Mouse (Mus musculus): Measurements from ENCODE around the gene Ddx5. TPM values are rescaled to one million over a fixed set of nuclear protein-coding genes. Genes with fewer than 3 reads are reported as not detected.
"Not testable (repeated sequence)": the region's sequence is repeated elsewhere in the genome, so short reads cannot be mapped to it uniquely, and the experiment has no call there.

Gene Ddx5
- total RNA-seq, 2 experiments from 2014 or later, result 250 to 296 TPM

GRCm38 (mm10) chr11:106766611-106767162, 22.3 kb downstream of the Ddx5 start:
- no peak for DNase-seq (ENCODE audit: low spot score)

GRCm38 (mm10) chr11:106762800-106763185, 26.2 kb downstream of the Ddx5 start:
- DNase-seq (ENCODE audit: low spot score), result no peak

- no peak for DNase-seq (ENCODE audit: low spot score)
Measured at GRCm38 (mm10) chr11:106762139-106762799, 26.7 kb downstream of the Ddx5 start.

DNA sequence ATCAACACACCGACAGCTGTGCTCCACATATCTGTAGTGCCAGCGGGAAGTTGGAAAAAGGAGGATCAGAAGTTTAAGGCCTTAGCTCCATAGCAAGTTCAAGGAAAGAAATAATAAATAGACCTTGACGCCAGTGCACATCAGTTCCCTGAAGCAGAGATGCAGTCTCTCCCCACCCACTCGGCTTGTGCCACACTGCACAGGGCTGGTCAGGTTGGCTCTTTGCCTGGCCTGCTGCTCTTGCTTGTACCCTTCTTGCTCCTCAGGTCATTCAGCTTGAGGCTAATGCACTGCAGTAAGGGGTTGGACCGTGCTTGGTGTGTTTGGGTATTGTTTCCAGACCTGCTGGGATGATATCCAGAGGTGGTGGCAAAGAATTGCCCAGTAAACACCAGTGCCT, 28.5 kb downstream of the Ddx5 start:
- no peak for DNase-seq (ENCODE audit: low spot score)

- DNase-seq (ENCODE audit: low spot score), result no peak
Measured at GRCm38 (mm10) chr11:106759028-106759427, 30.0 kb downstream of the Ddx5 start.

DNA sequence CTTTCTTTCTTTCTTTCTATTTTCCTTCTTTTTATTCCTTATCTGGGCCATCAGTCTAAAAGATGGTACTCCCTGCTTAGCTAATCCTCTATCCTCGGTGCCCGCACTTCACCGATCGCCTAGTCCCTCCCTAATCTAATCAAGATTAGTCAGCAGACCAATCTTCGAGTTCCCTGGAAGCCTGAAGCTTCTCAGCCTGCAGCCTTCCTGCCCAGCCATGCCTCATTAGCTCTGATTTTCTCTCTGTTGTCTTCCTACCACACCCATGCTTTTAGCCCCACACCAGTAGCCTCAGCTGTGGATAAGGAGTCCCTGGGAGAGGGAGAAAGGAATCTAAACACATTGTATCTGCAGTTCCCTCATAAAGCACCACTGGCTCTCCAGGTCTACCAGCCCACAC, 33.4 kb downstream of the Ddx5 start:
- no peak for DNase-seq (ENCODE audit: low spot score)

DNA sequence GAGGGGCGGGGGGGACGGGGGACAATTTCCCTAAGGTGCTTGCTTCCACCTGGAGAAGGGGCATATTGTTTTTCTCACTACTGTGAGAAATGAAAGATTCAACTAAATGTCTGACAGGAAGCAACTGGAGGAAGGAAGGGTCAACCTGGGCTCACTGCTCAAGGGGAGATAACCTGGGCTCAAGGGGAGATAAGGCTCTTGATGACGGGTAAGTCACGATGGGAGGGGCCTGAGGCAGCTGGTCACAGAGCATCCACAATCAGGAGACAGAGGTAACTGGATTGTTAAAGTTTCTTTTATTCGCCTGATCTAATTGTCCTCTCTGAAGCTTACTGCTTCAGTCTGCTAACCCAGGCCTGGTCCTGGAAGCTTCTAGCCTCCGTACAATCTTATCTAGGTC, 35.7 kb downstream of the Ddx5 start:
- DNase-seq (ENCODE audit: low spot score), result no peak

GRCm38 (mm10) chr11:106752103-106752502, 36.9 kb downstream of the Ddx5 start:
- no peak for DNase-seq (ENCODE audit: low spot score)

- DNase-seq (ENCODE audit: low spot score), result no peak
Measured at GRCm38 (mm10) chr11:106751039-106752018, 37.7 kb downstream of the Ddx5 start, which contains the start of gene Milr1. TSS of gene Milr1 (plus strand) at chr11:106751226.

- no peak for DNase-seq (ENCODE audit: low spot score)
Measured at GRCm38 (mm10) chr11:106750121-106750751, 38.7 kb downstream of the Ddx5 start, which contains the start of gene Pecam1. TSS of gene Pecam1 (minus strand) at chr11:106750628.

DNA sequence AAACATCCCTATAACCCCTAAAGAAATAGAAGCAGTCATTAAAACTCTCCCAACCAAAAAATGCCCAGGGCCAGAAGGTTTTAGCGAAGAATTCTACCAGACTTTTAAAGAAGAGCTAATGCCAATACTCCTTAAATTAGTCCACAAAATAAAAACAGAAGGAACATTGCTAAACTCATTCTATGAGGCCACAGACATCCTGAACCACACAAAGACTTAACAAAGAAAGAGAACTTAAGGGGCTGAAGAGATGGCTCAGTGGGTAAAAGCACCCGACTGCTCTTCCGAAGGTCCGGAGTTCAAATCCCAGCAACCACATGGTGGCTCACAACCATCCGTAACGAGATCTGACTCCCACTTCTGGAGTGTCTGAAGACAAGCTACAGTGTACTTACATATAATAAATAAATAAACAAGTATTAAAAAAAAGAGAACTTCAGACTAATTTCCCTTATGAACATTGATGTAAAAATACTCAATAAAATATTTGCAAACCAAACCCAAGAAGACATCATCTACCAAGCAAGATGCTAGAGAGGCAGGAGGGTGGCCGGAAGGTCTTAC, 39.3 kb downstream of the Ddx5 start:
- DNase-seq (ENCODE audit: low spot score), result not testable (repeated sequence)

GRCm38 (mm10) chr11:106744949-106745348, 44.0 kb downstream of the Ddx5 start:
- DNase-seq (ENCODE audit: low spot score), result no peak

DNA sequence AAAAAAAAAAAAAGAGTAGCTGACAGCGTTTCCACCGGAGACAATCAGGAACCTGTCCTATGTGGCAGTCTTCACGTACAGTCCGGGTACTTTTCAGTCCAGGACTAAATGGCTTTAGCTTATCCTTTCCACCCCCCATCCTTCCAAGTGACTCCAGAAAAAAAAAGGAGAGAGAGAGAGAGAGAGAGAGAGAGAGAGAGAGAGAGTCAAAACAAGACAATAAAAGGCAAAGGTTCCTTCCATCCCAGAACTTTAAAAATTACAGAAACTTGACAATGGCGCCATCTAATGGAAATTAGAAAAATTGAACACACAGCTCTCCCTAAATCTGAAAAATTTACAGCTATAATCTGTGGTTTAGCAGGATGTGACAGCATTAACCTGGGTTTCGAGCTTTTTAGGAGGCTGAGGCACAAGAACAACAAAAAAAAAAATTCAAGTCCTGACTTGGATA, 46.6 kb downstream of the Ddx5 start:
- no peak for DNase-seq (ENCODE audit: low spot score)

DNA sequence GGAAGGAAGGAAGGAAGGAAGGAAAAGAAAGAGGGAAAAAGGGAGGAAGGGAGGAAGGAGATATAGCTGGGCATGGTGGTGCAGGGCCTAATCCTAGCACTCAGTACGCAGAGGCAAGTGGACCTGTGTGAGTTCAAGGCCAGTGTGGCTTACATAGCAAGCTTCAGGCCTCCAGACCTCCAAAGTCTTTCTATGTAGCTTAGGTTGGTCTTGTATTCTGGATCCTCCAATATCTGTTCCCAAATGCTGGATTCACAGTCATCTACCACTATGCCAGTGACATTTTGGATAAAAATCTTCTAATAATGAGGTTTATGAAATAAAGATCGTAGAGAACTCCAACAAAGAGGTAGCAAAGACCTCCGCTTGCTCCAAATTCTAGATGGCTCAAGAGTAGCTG, 47.2 kb downstream of the Ddx5 start:
- DNase-seq (ENCODE audit: low spot score), result no peak

DNA sequence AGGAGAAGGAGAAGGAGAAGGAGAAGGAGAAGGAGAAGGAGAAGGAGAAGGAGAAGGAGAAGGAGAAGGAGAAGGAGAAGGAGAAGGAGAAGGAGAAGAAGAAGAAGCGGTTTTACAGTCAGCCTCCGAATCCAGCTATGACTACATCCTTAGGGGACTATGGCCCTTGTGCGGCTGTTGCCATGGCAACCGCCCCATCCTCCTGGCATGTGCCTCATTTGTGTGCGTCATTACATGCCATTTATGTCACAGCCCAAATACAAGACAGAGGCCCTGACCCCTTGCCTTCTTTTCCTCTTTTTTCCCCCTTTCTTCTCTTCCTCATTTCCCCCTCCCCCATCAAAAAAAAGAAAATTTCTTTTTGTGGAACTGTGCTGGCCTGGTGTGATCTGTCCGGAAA, 47.8 kb downstream of the Ddx5 start:
- DNase-seq (ENCODE audit: low spot score), result no peak

GRCm38 (mm10) chr11:106740724-106741123, 48.3 kb downstream of the Ddx5 start:
- DNase-seq (ENCODE audit: low spot score), result not testable (repeated sequence)

- no peak for DNase-seq (ENCODE audit: low spot score)
Measured at GRCm38 (mm10) chr11:106739116-106739515, 49.9 kb downstream of the Ddx5 start.

GRCm38 (mm10) chr11:106737178-106737621, 51.8 kb downstream of the Ddx5 start:
- no peak for DNase-seq (ENCODE audit: low spot score)

- DNase-seq (ENCODE audit: low spot score), result no peak
Measured at GRCm38 (mm10) chr11:106736614-106737013, 52.4 kb downstream of the Ddx5 start.

DNA sequence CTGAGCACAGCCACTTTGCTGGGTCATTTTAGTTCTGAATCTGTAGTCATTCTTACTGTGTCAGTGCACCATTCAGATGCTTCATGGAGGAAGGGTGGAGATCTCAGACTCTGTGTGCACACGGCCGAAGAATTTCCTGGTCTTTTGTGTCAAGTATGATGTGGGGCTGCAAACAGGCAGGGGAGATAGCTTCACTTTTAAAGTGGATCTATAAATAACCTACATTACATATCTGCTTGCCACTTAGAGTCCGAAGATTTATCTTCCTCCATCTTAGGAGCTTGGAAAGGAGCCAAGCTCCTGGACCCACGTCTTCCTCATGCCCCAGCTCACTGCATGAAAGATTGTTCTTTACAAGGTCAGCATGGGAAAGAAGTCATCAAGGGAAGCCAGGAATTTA, 58.3 kb downstream of the Ddx5 start:
- no peak for DNase-seq (ENCODE audit: low spot score)
